Mouse (Mus musculus) thymus, adult 2 months (tissue): ENCODE results near the gene Shc2.

ENCODE experiments used
- CTCF ChIP-seq: fragments of 200-500 bp; IDR thresholded peaks from 2 replicates; pipeline ENCODE4 v1.5.1; 2012; ENCODE audit warnings: mild to moderate bottlenecking, control low read depth, low read length, moderate library complexity, borderline replicate concordance; ENCODE audit not compliant: control insufficient read depth, poor library complexity, insufficient read depth; ENCODE audit errors: extremely low read depth
- POLR2A ChIP-seq: fragments of 200-500 bp; IDR thresholded peaks from 2 replicates; pipeline ENCODE4 v1.6.1; 2012; ENCODE audit warnings: mild to moderate bottlenecking, low read length, control low read depth, moderate library complexity; ENCODE audit not compliant: control insufficient read depth, poor library complexity, insufficient read depth; ENCODE audit errors: extremely low read depth

DNA sequence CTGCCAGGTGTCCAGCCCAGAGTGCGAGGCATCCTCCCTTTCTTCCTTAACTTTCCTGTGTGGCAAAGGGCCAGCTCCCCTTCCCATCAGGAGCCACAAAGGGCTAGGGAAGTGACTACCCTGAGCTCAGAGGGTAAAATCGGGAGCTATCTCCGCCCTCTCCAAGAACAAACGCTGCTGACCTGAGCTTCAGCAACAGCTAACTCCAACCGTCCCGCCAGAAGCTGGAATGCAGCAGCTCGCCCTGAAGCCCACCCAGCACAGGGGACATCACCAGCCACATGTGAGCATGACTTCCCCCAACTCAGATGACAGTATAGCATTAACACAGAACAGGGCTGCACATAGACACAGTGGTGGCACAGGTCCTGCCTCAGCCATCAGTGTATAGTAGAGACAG is 53.7 kb downstream of the Shc2 start:
- TF ChIP-seq CTCF (no peak), POLR2A (no peak)
